Mouse (Mus musculus) thymus, postnatal 36 days (tissue): Measurements from ENCODE around the gene Lgr5.

Source experiments
- DNase-seq, 2 experiments: peaks; one replicate each; pipeline ENCODE4 v3.0.0; 2022; ENCODE audit warnings: mixed read lengths in 2 of 2

The Lgr5 gene

DNA sequence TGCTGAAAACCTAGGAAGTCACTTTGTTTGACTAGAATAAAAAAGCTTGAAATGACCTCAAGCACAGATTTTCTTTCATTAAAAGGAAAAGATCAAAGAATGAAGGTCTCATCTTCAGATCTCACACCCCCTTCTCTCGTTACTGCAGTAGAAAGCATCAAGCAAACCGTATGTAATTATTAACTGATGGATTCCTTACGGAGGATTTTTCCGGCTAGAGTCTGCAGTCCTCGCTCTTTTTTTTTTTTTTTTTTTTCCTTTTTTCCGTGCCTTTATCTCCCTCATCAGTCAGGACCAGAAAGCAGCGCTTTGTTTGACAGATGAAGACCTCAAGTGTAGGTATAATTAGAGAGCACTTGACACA lies 93.8 kb downstream of the Lgr5 start:
- DNase-seq, result no peak

DNA sequence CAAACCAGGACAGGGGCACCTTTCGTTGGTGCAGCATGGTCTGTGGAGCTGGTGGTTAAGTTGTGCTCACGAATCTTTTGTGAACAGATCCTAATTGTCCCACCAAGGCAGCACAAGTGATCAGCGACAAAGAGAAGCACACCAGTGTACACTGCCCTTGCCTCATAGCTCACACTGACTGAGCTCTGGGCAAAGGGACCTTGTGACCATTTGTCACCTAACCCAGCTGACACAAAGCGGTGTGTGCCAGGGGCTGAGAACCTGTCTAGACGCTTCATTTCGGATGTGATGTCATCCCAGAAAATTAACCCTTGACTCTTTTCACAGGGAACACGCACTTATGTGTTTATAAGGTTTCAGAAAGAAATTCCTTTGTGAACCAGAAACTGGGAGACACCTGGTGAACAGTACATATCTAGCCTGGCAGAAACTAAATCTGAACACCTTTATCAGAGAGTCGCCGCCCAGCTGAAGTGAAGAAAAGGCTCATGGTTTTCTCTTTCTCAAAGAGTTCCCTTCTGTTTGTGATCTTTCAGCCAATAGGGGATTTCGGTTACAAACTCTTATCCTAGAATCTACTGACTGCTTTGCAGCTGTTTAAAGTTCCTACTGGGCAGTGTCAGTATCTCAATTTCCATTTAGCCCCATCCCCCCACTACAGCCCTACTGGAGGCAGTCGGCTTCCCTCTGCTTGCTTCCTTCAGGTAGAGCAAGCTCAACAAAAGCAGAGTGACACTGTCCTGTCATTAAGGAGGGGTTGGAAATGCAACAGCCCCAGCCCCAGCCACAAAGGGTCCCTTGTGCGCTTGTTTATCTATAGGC lies 94.4 kb downstream of the Lgr5 start:
- DNase-seq, result no peak

DNA sequence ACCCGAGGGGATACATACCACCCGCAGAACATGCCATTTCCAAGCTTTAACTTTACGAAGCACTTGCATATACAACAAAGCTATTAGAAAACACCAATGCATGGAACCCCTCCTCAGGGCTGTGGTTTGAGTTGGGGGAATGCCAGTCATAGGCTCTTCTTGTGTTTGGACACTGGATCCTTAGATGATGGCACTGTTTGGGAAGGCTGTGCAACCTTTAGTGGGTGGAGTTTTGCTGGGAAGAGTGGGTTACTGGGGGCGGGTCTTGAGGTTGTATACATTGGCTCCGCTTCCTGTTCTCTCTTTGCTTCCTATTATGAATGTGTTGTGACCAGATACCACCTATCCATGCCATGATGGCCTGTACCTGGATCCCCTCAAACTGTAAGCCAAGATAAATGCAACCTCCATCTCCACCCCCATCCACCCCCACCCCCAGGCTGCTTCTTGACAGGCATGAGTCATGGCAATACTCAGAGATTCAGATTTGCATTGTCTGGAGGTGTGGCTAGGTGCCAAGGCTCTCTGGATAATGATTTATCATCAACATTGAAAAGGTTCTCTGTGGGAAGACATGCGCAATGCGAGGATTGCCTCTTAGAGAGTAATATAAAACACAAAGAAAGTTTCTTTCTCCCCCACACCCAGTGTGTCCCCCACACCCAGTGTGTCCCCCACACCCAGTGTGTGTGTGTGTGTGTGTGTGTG lies 95.6 kb downstream of the Lgr5 start:
- DNase-seq, result no peak

DNA sequence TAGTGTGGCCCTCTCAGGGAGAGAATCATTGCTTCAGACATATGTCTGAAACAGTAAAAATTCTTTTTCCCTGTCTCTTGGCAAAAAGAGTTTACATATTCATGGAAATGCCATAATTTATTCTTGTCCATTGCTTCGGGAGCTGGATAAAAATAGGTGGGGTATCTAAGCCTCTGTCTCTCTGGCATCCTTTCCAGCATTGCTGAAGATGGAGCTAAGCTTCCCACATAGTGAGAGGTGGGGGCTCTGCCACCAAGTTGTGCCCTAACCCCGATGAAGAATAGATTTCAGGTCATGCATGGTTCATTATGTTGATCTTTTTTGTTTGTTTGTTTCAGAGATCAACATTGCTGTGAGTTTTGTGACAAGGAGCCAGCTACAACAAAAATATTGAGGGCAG lies 102.0 kb downstream of the Lgr5 start:
- no peak for DNase-seq

DNA sequence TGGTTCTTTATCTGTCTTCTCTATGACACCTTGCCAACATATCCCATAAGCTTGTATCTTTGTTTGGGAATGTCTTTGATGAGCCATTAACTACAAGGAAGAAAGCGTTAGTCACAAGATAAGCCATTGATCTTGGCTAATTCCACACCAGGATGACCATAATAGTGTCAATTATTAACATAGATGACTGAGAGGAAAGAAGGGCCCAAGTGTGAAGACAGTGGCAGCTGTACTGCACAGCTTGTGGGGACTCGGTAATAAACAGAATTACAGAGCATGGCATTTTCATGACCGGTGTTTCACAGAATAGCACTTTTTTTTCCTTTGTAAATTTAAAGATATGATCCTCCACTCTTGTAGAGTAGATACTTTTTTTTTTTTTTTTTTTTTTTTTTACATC lies 102.9 kb downstream of the Lgr5 start:
- DNase-seq, result no peak

DNA sequence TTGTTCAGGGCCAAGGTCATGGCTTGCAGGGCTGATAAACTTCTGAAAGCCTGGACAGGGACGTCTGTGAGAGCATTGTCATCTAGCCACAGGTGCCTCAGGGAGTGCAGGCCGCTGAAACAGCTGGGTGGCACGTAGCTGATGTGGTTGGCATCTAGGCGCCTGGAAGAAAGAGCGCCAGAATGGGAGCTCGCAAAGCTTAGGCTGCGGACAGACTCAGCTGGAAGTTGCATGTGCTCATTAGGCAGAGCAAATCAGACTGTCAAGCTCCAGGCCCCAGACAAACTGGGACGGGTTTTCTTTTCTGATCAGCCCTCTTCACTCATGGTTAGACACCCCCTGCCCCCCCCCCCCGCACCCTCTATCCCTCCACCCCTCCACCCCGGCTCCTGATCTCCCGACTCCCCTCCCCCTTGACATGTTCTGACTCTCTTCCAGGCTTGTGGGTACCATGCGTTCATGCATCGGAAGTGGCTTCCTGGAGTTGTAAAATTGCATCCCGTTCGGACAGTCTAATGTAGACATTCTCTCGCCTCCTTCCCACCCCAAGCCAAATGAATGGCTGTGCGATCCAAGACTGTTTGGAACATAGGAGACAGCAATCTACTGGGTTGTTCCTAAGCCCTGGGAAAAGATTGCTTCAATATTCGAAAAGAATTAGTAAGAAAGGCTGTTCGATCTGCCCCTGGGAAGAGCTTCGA lies 109.0 kb downstream of the Lgr5 start:
- no peak for DNase-seq

DNA sequence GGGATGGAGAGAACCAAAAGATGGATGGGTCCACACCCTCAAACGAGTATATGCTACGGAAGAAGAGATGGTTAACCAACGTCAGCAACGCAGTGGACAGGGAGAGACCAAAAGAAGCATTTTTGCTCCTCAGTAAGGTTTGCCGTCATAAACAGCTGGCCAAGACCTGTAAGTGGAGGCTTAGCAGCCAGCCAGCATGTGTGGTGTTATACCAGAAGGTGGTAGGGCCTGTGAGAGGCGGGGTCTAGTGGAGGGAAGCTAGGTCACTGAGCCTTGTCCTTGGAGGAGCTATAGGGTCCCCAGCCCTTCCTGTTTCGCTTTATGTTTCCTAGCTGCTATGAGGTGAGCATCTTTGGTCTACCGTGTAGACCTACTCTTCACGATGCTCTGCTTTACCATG lies 111.1 kb downstream of the Lgr5 start:
- no peak for DNase-seq

DNA sequence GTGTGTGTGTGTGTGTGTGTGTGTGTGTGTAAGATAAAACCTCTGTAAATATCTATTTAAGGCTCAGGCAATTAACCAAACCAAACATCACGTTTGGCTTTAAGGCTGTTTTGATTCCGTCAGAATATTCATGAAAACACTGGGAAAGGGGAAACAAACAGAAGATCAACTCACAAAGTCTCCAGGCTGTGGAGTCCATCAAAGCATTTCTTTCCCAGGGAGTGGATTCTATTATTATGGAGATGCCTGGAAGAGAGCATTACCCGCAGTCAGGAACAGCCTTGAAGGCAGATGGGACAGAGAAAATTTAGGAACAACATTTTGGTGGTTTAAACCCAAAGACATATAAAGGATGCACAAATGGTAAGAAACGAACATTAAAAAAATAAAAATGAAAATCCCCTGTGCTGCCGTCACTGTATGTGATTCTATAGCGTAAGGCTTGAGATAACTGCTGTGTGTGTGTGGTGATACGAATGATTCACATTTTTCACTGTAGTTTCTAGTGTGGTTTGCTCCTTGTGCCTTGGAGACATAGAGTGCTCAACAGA lies 112.5 kb downstream of the Lgr5 start:
- DNase-seq, result no peak

DNA sequence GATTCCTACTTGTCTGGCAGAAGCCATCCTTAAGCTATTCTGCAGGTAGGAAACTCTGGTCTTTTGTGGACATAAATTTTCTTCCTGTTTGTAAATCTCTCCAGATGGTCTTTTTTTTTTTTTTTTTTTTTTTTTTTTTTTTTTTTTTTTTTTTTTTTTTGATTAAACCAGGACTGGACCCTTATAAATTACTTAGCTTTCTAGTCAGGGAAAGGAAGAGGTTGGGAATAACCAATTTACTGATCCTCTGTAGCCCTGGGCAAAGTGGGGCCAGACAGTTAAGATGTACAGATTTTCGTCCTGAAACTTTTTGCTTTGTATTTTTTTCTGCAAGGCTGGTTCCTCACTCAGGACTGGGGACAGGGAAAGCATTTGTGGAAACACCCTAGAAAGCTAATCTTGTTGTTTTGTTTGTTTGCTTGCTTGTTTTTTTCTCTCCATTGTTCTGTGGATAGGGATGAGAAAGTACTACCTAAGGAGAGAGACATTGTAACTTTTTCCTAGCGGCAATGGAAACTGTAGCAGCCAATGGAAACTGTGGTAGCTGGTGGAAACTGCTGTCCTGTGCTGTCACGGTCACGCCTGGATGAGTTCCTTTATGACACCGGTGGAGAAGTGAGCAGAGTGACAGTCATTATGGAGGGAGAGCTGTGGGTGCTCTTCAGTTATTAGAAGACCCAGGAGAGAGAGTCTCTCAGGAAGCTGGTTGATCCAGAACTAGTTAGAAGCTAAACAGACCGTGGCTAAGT lies 114.2 kb downstream of the Lgr5 start:
- no peak for DNase-seq

DNA sequence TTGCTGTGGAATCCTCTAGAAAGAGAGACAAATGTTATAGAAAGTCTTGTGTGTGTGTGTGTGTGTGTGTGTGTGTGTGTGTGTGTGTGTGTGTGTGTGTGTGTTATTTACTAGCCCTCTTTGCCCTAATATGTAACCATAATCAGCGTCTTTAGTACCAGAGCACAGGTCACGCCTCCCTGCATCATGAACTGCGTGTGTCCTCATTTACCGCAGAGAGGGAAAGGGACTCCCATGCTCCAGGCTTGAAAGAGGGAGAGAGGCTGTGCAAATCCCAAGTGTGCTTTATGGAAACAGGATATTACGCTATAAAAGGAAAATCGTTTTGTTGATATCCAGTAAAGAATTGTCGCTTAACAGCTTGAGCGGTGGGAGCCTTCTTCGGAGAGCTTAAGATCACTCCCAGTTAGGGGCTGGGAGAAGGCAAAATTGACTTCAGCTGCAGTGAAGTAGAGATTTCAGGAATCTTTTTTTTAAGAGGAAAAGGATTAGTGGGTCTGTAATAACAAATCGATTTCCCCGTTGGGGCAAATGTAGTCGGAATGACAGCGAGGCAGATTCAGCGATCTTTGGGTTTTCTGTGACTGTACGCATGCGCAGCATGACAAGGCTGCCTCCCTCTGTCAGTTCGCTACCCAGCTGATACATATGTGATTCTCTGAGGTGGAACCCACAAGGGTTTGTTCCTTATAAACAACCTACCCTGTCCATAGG lies 116.8 kb downstream of the Lgr5 start:
- no peak for DNase-seq

DNA sequence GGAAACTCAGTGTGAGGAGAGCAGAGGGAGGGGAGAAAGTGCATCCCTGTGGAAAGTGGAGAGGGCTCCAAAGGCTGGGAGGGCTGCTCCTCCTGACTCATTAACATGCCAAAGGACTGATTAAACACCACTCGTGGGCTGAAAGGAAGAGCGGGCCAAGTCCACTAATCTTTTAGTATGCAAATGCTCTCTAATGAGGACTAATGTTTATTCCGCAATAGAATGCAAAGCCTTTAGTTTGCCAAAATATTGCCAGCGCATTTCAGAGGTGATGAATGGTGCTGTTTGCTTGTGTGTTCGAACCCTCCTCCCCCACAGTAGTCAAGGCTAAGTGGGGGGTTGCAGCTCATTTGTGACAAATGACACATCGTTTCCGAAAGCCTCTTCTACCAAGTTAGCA lies 118.5 kb downstream of the Lgr5 start:
- DNase-seq, result no peak

DNA sequence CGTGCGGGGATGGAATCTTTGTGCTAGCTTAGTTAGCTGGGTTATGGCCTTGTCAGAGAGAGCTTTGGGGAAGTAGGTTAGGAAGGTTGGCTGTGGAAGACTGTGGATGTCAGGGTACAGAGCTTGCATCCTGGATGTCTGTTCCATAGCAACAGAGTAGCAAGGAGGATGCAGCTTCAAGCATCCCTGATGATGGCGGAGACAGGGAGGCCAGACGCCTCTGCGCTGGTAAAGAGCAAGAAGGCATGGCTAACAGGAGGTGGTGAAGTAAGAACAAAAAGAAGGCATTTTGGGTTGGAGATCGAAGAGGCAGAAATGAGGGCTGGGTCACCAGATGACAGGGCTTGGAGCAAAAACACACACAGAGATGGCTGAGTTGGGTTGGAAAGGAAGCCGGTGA lies 118.9 kb downstream of the Lgr5 start:
- no peak for DNase-seq

DNA sequence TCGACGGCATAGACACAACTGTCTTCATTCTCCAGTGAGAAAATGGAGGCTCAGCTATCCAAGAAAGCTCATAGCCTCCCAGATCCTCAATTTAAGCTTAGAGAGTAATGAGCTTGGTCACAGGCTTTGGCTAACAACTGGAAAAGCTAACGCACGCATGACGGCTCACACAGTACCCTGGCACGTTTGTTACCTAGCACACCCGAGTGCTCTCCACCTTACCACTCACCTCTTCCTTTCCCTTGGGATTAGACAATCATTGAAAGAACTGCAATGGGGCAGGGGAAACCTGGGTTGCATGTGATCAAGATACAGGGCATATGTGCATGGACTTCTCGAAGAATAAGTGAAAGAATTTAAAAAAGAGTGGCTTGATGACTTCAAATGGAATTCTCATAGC lies 119.6 kb downstream of the Lgr5 start:
- DNase-seq, result no peak

DNA sequence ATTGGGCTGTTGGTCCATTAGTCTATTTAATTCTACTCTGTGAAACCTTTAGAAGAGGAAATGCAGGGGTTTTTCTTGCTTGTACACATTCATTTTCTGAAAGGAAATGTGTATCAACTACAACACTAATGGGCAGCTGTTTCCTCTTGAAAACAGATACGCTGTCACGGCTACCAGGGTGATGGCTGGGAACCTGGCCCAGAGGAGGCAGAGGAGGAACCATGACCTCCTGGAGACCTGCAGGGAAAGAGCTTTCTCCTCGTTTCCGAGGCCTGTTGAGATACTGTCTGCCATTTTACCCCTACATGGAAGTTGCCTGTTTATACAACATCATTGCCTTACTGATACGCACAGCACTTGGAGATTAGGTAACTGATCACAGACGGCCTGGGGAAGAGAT lies 121.8 kb downstream of the Lgr5 start:
- DNase-seq, result no peak

DNA sequence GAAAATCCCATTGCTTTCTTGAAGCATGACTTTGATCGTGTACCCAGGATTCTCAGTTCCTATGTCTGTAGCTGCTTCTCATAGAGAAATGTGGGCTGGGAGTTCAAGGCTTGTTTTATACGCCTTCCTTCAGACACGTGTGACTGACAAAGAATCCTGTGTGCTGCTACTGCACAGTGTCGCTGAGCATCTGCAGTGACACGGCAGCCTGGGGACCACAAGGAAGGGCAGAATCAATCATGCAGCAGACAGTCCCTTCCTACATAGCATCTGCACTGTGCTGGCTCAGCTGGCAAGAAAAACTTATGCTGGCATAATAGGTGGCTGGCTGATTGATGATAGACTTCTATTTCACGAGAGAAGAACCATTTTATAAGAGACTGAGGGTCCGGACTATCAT lies 122.5 kb downstream of the Lgr5 start:
- DNase-seq, result no peak

DNA sequence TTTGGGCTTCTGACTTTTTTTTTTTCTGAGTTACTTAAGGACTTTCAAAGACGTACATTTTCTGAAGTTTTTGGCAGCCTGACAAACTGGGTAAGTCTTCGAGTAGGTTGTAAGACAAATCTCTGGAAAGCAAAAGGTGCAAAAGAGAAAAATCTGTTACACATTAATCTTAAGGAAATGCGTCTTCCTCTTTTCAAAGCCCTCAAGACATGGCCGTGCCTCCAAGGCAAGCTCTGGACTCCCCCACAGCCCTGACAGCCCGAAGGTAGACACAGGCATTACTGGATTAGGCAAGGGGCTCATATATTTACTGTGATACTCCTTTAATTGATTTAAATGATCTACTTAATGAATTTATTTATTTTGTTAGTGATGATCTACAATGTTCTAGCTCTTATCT lies 124.9 kb downstream of the Lgr5 start:
- no peak for DNase-seq

DNA sequence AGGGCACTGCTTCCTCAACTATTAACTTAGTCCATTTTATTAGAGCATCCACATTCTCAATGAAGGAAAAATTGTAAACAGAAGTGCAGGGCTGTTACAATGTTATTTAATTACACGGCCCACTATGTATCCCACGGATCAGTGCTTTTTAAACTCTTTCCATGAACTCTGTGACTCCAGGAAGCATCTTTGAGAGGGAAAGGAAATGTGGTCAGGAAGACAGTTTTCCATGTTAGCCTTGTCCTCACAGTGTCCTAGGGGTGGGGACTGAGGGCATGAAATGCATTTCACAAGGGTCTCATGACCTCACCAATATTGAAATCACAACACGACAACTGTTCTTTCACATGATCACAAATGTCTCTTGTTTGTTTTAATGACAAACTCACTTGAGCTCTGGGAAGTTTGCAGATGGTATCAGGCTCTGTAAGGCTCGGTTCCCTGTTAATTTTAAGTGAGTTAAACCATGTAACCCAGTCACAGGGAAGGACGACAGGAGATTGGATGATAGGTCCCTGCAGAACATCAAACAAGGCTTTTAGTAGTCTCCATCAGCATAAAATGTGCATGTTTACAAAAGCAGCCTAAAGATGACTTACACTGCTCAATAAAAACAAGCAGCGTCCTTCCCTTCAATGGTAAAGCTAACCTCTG lies 130.1 kb downstream of the Lgr5 start:
- no peak for DNase-seq

DNA sequence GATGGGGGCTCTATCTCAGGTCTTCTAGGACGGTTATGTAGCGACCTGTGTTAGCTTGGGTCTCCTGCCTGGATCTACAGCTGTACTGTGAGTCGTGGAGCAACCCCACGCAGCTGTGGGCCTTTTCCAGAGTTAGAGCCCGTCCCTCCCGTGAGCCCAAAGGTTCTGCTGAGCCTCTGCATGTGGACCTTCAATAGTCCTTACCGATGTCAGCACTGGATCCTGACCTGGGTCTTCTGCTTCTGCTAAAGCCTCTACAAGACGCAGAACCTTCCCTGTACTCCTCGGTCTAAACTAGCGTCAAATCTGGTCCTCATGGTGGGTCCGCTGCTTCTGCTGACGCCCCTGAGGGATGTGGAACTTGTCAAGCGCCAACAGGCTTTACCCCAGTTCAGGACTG lies 139.0 kb downstream of the Lgr5 start:
- DNase-seq, result no peak

DNA sequence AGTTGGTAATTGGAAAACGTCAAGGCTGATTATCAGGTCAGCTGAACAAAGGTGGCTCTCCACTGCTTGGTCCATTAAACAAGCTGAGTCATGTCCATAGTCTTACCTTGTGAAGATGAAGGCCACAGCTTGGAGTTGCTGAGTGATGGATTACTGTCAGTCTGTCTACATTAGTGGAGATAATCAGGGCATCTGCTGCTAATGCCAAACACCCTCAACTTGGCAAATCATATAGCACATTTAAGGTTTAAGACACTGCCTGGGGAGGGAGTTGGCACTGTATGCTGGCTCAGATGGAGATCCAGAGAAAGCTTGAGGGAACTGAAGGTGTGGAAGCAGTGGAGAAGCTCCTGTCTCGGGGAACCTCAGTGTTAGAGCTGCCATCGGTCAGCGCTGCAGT lies 150.3 kb downstream of the Lgr5 start:
- no peak for DNase-seq

DNA sequence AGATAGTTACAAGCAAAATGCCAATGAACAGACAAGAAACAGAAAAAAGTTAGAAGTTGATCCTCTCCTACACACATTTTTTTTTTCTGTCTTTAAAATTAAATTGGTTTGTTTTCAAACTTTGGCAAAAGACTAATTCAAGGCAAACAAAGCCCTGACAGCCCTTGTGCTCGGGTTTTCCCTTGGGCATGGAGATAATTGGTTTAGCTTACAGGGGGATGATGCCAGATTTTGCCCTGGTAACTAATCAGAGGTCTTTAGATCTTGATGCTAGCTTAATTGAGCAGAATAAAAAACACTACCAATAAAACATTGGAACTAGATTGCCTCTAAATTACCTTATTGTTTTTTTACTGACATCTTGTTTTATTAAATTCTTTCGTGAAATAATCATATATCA lies 162.2 kb downstream of the Lgr5 start:
- no peak for DNase-seq

DNA sequence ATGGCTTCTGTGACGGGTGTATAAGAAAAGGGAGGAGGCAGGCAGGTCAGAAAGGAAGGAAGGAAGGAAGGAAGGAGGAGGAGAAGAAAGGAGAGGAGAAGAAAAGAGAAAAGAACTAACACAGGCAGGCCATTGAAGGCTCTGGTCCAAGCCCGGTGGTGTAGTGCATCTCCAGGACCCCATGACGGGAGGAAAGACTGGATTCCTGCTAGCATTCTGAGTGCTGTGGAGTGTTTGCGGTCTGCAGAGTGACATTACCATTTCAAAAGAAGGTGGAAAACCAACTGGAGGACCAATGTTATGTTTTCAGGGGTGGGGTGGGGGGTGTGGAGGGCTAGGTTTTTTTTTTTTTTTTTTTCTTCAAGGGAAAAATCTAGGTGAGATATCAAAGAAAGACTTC lies 165.6 kb downstream of the Lgr5 start:
- DNase-seq, result no peak

DNA sequence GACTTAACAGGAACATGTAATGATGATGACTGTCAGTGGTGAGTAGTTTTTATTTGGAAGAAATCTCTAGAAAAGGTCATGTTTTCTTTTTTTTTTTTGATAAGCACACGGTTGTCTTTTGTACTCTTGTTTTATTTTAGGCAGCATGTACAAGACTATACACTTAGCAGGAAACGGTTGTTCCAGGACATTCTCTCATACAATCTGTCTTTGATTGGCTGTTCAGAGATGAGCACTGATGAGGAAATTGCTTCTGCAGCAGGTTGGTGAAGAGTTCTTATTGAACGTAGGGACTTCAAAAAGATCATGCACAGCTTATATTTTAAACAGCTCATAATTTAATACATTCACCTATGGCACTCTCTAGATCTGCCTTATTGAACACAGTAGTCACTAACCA lies 173.5 kb downstream of the Lgr5 start:
- no peak for DNase-seq
